Mouse (Mus musculus): ENCODE measurements around the gene Kat6b. TPM values are rescaled to one million over a fixed set of nuclear protein-coding genes. Genes with fewer than 3 reads are reported as not detected.

The Kat6b gene
- total and polyA plus RNA-seq, 2 experiments from 2014 or later: 15.2 to 23.1 TPM

- WGBS: 93% methylated on average over 8 of the region's 8 CpGs
- no peaks in the 10 kb centered on the region for H3K27me3 ChIP-seq (ENCODE audit: insufficient read depth, low read length)
These were observed 93.6 kb downstream of the Kat6b start for GRCm38 (mm10) chr14:21574686-21575309.

DNA sequence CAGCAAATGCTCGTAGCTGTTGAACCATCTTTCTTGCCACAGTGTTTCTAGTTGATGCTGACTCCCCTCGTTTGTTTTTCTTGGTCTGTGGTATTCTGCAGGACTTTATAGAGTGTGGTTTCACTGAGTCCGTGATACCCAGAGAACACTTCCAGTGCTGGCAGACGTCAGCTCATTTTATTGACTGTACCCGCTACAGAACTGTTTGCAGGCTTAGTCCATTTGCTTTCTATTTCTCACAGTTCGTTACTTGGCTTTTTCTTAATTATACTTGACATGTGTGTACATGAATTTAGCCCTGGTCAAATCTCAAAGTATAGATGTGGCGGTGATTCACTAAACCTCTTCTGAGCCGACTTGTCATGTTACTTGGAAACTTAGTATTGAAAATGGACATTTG lies 95.6 kb downstream of the Kat6b start:
- Histone ChIP-seq H3K4me1 (ENCODE audit: insufficient read depth, low read length) (no peaks in the 10 kb centered on the region), H3K4me3 (ENCODE audit: low read depth, low read length) (no peak overlapping the region), H3K4me2 (ENCODE audit: low read depth, low read length, poor library complexity, severe bottlenecking) (no peak overlapping the region), H3K9ac (replicated peaks; ENCODE audit: low read length, poor library complexity, severe bottlenecking) (no peak overlapping the region), H3K9me3 (ENCODE audit: low read length) (no peaks in the 10 kb centered on the region), H3K27ac (ENCODE audit: low read depth, low read length) (no peak overlapping the region), H3K27me3 (ENCODE audit: insufficient read depth, low read length) (no peaks in the 10 kb centered on the region), H3K36me3 (ENCODE audit: insufficient read depth, low read length) (no peaks in the 10 kb centered on the region)
- TF ChIP-seq CTCF (IDR thresholded peaks at IDR 0.05): no peak
- 73% methylated on average over 8 of the region's 8 CpGs for WGBS
- DNase-seq (ENCODE audit: low spot score): no peak
- no peak for ATAC-seq (ENCODE audit: low FRiP score)

More at GRCm38 (mm10) chr14:21574686-21575309, 93.6 kb downstream of the Kat6b start:
- TF ChIP-seq CTCF (IDR thresholded peaks at IDR 0.05): no peak
- no peaks in the 10 kb centered on the region for H3K9me3 ChIP-seq (ENCODE audit: low read length)
- DNase-seq (ENCODE audit: low spot score): no peak
- H3K4me1 ChIP-seq (ENCODE audit: insufficient read depth, low read length): no peaks in the 10 kb centered on the region
- H3K27ac ChIP-seq (ENCODE audit: low read depth, low read length): no peak overlapping the region
- no peak overlapping the region for H3K4me3 ChIP-seq (ENCODE audit: low read depth, low read length)
- no peaks in the 10 kb centered on the region for H3K36me3 ChIP-seq (ENCODE audit: insufficient read depth, low read length)
- no peak for ATAC-seq (ENCODE audit: low FRiP score)
- H3K4me2 ChIP-seq (ENCODE audit: low read depth, low read length, poor library complexity, severe bottlenecking): no peak overlapping the region
- H3K9ac ChIP-seq (replicated peaks; ENCODE audit: low read length, poor library complexity, severe bottlenecking): no peak overlapping the region

GRCm38 (mm10) chr14:21581198-21581597 lies 100.0 kb downstream of the Kat6b start:
- no peak for DNase-seq (ENCODE audit: low spot score)
- TF ChIP-seq CTCF (IDR thresholded peaks at IDR 0.05): no peak
- H3K4me1 ChIP-seq (ENCODE audit: insufficient read depth, low read length): peaks cover 8% of the 10 kb centered on the region
- H3K9me3 ChIP-seq (ENCODE audit: low read length): no peaks in the 10 kb centered on the region
- H3K27ac ChIP-seq (ENCODE audit: low read depth, low read length): no peak overlapping the region
- no peaks in the 10 kb centered on the region for H3K36me3 ChIP-seq (ENCODE audit: insufficient read depth, low read length)
- H3K4me3 ChIP-seq (ENCODE audit: low read depth, low read length): no peak overlapping the region
- no peak overlapping the region for H3K9ac ChIP-seq (replicated peaks; ENCODE audit: low read length, poor library complexity, severe bottlenecking)
- H3K27me3 ChIP-seq (ENCODE audit: insufficient read depth, low read length): no peaks in the 10 kb centered on the region
- WGBS: 16% methylated on average over 4 of the region's 4 CpGs
- no peak overlapping the region for H3K4me2 ChIP-seq (ENCODE audit: low read depth, low read length, poor library complexity, severe bottlenecking)
- ATAC-seq (ENCODE audit: low FRiP score): no peak

GRCm38 (mm10) chr14:21582301-21582700 lies 101.1 kb downstream of the Kat6b start:
- TF ChIP-seq CTCF (IDR thresholded peaks at IDR 0.05): no peak
- peaks cover 13% of the 10 kb centered on the region for H3K4me1 ChIP-seq (ENCODE audit: insufficient read depth, low read length)
- no peak for ATAC-seq (ENCODE audit: low FRiP score)
- no peak overlapping the region for H3K9ac ChIP-seq (replicated peaks; ENCODE audit: low read length, poor library complexity, severe bottlenecking)
- no peak overlapping the region for H3K4me3 ChIP-seq (ENCODE audit: low read depth, low read length)
- no peak overlapping the region for H3K27ac ChIP-seq (ENCODE audit: low read depth, low read length)
- no peaks in the 10 kb centered on the region for H3K27me3 ChIP-seq (ENCODE audit: insufficient read depth, low read length)
- WGBS: 86% methylated on average over 3 of the region's 3 CpGs
- no peak overlapping the region for H3K4me2 ChIP-seq (ENCODE audit: low read depth, low read length, poor library complexity, severe bottlenecking)
- H3K36me3 ChIP-seq (ENCODE audit: insufficient read depth, low read length): no peaks in the 10 kb centered on the region
- no peaks in the 10 kb centered on the region for H3K9me3 ChIP-seq (ENCODE audit: low read length)
- no peak for DNase-seq (ENCODE audit: low spot score)

DNA sequence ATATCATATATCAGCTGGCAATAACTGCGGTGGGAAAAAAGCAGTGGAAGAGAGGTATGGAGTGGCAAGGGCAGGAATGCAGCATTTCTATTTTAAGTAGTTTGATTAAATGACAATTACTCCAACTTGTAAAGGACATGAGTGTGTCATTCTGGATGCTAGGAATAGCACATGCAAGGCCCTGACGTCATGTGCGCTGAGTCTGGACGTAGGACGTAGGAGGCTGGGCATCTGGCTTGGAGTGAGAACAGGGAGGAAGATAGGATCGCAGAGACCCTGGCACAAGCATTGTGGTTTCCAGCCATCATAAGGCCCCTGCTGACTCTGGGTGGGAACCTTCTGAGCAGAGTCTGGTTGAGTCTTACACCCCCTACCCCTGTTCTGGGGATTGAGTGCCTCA lies 101.8 kb downstream of the Kat6b start:
- H3K4me1 ChIP-seq (ENCODE audit: insufficient read depth, low read length): peaks cover 13% of the 10 kb centered on the region
- no peak overlapping the region for H3K9ac ChIP-seq (replicated peaks; ENCODE audit: low read length, poor library complexity, severe bottlenecking)
- ATAC-seq (ENCODE audit: low FRiP score) (no peak), DNase-seq (ENCODE audit: low spot score) (no peak)
- no peaks in the 10 kb centered on the region for H3K9me3 ChIP-seq (ENCODE audit: low read length)
- no peak overlapping the region for H3K27ac ChIP-seq (ENCODE audit: low read depth, low read length)
- 62% methylated on average over 6 of the region's 6 CpGs for WGBS
- H3K4me2 ChIP-seq (ENCODE audit: low read depth, low read length, poor library complexity, severe bottlenecking): no peak overlapping the region
- H3K36me3 ChIP-seq (ENCODE audit: insufficient read depth, low read length): no peaks in the 10 kb centered on the region
- TF ChIP-seq CTCF (IDR thresholded peaks at IDR 0.05): no peak
- no peaks in the 10 kb centered on the region for H3K27me3 ChIP-seq (ENCODE audit: insufficient read depth, low read length)
- no peak overlapping the region for H3K4me3 ChIP-seq (ENCODE audit: low read depth, low read length)

DNA sequence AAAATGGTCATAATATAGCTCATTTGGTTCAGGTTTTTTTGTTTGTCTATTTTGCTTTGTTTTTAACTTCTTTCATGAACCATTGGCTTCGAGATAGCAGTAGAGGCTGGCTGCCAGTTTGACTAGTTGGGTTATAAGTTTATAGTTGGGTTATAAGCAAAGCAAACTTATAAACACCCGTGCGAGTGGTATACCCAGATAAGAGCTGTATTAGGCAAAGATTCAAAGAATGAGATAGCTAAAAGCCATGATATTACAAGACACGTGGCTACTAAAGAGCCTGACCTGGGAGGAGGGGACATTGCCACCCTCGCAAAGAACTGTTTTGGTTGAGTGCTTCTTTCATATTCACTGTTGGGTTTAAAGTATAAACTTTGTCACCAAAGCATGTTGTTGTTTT lies 102.6 kb downstream of the Kat6b start:
- Histone ChIP-seq H3K9me3 (ENCODE audit: low read length) (no peaks in the 10 kb centered on the region), H3K36me3 (ENCODE audit: insufficient read depth, low read length) (no peaks in the 10 kb centered on the region), H3K27ac (ENCODE audit: low read depth, low read length) (no peak overlapping the region), H3K4me2 (ENCODE audit: low read depth, low read length, poor library complexity, severe bottlenecking) (no peak overlapping the region), H3K4me1 (ENCODE audit: insufficient read depth, low read length) (peaks cover 13% of the 10 kb centered on the region), H3K9ac (replicated peaks; ENCODE audit: low read length, poor library complexity, severe bottlenecking) (no peak overlapping the region), H3K4me3 (ENCODE audit: low read depth, low read length) (no peak overlapping the region), H3K27me3 (ENCODE audit: insufficient read depth, low read length) (no peaks in the 10 kb centered on the region)
- TF ChIP-seq CTCF (IDR thresholded peaks at IDR 0.05): no peak
- ATAC-seq (ENCODE audit: low FRiP score): no peak
- DNase-seq (ENCODE audit: low spot score): no peak
- 72% methylated on average over 5 of the region's 5 CpGs for WGBS
